Mouse (Mus musculus) left cerebral cortex, postnatal 10 days (tissue): ENCODE measurements around the gene Foxp1. TPM values are rescaled to one million over a fixed set of nuclear protein-coding genes. Genes with fewer than 3 reads are reported as not detected.

ENCODE experiments used
- DNase-seq, 2 experiments: peaks; one replicate each; pipeline ENCODE4 v3.0.0; 2021 to 2022; ENCODE audit warnings: low spot score in 2 of 2, mixed read lengths in 1 of 2; ENCODE audit errors: extremely low spot score in 1 of 2
- intact Hi-C: fragments of 180-260 bp; cut with DNase I; formaldehyde crosslinking; loops from one replicate; pipeline ENCODE4 v1.15.1; 2025
- total RNA-seq, 2 experiments: library from RNA; stranded (reverse); gene quantifications; 2 replicates each; pipeline ENCODE4 v1.2.3; 2021

Gene Foxp1
- total RNA-seq, 2 experiments from 2014 or later = 157 to 161 TPM

GRCm38 (mm10) chr6:98995681-98996080, 526.8 kb downstream of the Foxp1 start:
- intact Hi-C loops = no loop called here

GRCm38 (mm10) chr6:98994902-98995301, 527.6 kb downstream of the Foxp1 start:
- intact Hi-C loops = no loop called here
- DNase-seq = no peak

More at GRCm38 (mm10) chr6:98995681-98996080, 526.8 kb downstream of the Foxp1 start:
- DNase-seq = no peak

GRCm38 (mm10) chr6:98994104-98994787, 528.3 kb downstream of the Foxp1 start:
- intact Hi-C loops = no loop called here
- no peak for DNase-seq

- intact Hi-C loops = no loop called here
- DNase-seq = no peak
Measured at GRCm38 (mm10) chr6:98993231-98993630, 529.3 kb downstream of the Foxp1 start.

GRCm38 (mm10) chr6:98992772-98993147, 529.8 kb downstream of the Foxp1 start:
- intact Hi-C loops = no loop called here
- no peak for DNase-seq

- intact Hi-C loops = no loop called here
- no peak for DNase-seq
Measured at GRCm38 (mm10) chr6:98991900-98992771, 530.4 kb downstream of the Foxp1 start.

GRCm38 (mm10) chr6:98987533-98988169, 534.9 kb downstream of the Foxp1 start:
- intact Hi-C loops = no loop called here

GRCm38 (mm10) chr6:98985452-98985851, 537.1 kb downstream of the Foxp1 start:
- DNase-seq = no peak
- intact Hi-C loops = no loop called here

More at GRCm38 (mm10) chr6:98987533-98988169, 534.9 kb downstream of the Foxp1 start:
- no peak for DNase-seq

GRCm38 (mm10) chr6:98984626-98985025, 537.9 kb downstream of the Foxp1 start:
- intact Hi-C loops = no loop called here
- no peak for DNase-seq

GRCm38 (mm10) chr6:98984026-98984425, 538.5 kb downstream of the Foxp1 start:
- intact Hi-C loops = no loop called here
- DNase-seq = no peak

GRCm38 (mm10) chr6:98983311-98983838, 539.1 kb downstream of the Foxp1 start:
- intact Hi-C loops = no loop called here
- no peak for DNase-seq

GRCm38 (mm10) chr6:98981265-98981664, 541.3 kb downstream of the Foxp1 start:
- intact Hi-C loops = no loop called here
- DNase-seq = no peak

GRCm38 (mm10) chr6:98980432-98980831, 542.1 kb downstream of the Foxp1 start:
- intact Hi-C loops = no loop called here
- no peak for DNase-seq

GRCm38 (mm10) chr6:98980001-98980400, 542.5 kb downstream of the Foxp1 start:
- DNase-seq = no peak
- intact Hi-C loops = no loop called here

GRCm38 (mm10) chr6:98977806-98978205, 544.7 kb downstream of the Foxp1 start:
- intact Hi-C loops = no loop called here

GRCm38 (mm10) chr6:98975918-98976317, 546.6 kb downstream of the Foxp1 start:
- intact Hi-C loops = no loop called here
- no peak for DNase-seq

More at GRCm38 (mm10) chr6:98977806-98978205, 544.7 kb downstream of the Foxp1 start:
- DNase-seq = no peak

- no peak for DNase-seq
- intact Hi-C loops = no loop called here
Measured at GRCm38 (mm10) chr6:98973433-98973832, 549.1 kb downstream of the Foxp1 start.

- DNase-seq = no peak
- intact Hi-C loops = no loop called here
Measured at GRCm38 (mm10) chr6:98972404-98972803, 550.1 kb downstream of the Foxp1 start.

GRCm38 (mm10) chr6:98959333-98959732, 563.2 kb downstream of the Foxp1 start:
- no peak for DNase-seq
- intact Hi-C loops = no loop called here
